Mouse (Mus musculus) c-Kit-negative CD71-positive TER-119-positive erythroid progenitor cells, embryonic 14.5 days (primary cell): Measurements from ENCODE around the gene Hykk.
"Not testable (repeated sequence)": the region's sequence is repeated elsewhere in the genome, so short reads cannot be mapped to it uniquely, and the experiment has no call there.

Experiments
- DNase-seq: peaks from one replicate; pipeline ENCODE4 v3.0.0-alpha.2; 2013; ENCODE audit warnings: low read depth, low spot score

Hykk gene

GRCm38 (mm10) chr9:54917010-54917677 lies at the start of gene Hykk:
TSS of gene Hykk (plus strand) at chr9:54917283.
- DNase-seq, result peak; percentile 25

GRCm38 (mm10) chr9:54878759-54879158 lies 38.3 kb upstream of the Hykk start:
- no peak for DNase-seq

- no peak for DNase-seq
Observed at GRCm38 (mm10) chr9:54892111-54892510, 25.0 kb upstream of the Hykk start.

GRCm38 (mm10) chr9:54897097-54897496 lies 20.0 kb upstream of the Hykk start:
- no peak for DNase-seq

GRCm38 (mm10) chr9:54909446-54909845 lies 7.6 kb upstream of the Hykk start:
- DNase-seq, result no peak

GRCm38 (mm10) chr9:54915576-54915975 lies 1.5 kb upstream of the Hykk start:
- DNase-seq, result no peak

- no peak for DNase-seq
Observed at GRCm38 (mm10) chr9:54916401-54916800, 682 bp upstream of the Hykk start.

- no peak for DNase-seq
Observed at GRCm38 (mm10) chr9:54918191-54918590, 1.1 kb downstream of the Hykk start.

- no peak for DNase-seq
Observed at GRCm38 (mm10) chr9:54918781-54919180, 1.7 kb downstream of the Hykk start.

GRCm38 (mm10) chr9:54919946-54920345 lies 2.9 kb downstream of the Hykk start:
- DNase-seq, result no peak

GRCm38 (mm10) chr9:54930741-54931140 lies 13.7 kb downstream of the Hykk start:
- DNase-seq, result no peak

GRCm38 (mm10) chr9:54931765-54932164 lies 14.7 kb downstream of the Hykk start:
- DNase-seq, result no peak

GRCm38 (mm10) chr9:54932379-54932778 lies 15.3 kb downstream of the Hykk start:
- no peak for DNase-seq

GRCm38 (mm10) chr9:54942071-54942470 lies 25.0 kb downstream of the Hykk start:
- DNase-seq, result no peak

GRCm38 (mm10) chr9:54944467-54944866 lies 27.4 kb downstream of the Hykk start:
- no peak for DNase-seq

GRCm38 (mm10) chr9:54946256-54946655 lies 29.2 kb downstream of the Hykk start:
- DNase-seq, result no peak

- no peak for DNase-seq
Observed at GRCm38 (mm10) chr9:54949465-54949864, 32.4 kb downstream of the Hykk start.

GRCm38 (mm10) chr9:54950162-54950561 lies 33.1 kb downstream of the Hykk start:
- DNase-seq, result not testable (repeated sequence)

GRCm38 (mm10) chr9:54950575-54951321 lies 33.7 kb downstream of the Hykk start, which contains the start of the genes Psma4 and AY074887:
TSS of gene Psma4 (plus strand) at chr9:54950790.
TSS of gene AY074887 (minus strand) at chr9:54950998.
- DNase-seq, result peak; percentile 84

- DNase-seq, result no peak
Observed at GRCm38 (mm10) chr9:54961059-54961458, 44.0 kb downstream of the Hykk start.

GRCm38 (mm10) chr9:54963669-54964068 lies 46.6 kb downstream of the Hykk start:
- DNase-seq, result no peak

GRCm38 (mm10) chr9:54969972-54970637 lies 53.0 kb downstream of the Hykk start:
- DNase-seq, result no peak
